Mouse (Mus musculus) adrenal gland, adult 2 months (tissue): ENCODE measurements around the gene Gm6176. TPM values are rescaled to one million over a fixed set of nuclear protein-coding genes. Genes with fewer than 3 reads are reported as not detected.
"Not testable (repeated sequence)": the region's sequence is repeated elsewhere in the genome, so short reads cannot be mapped to it uniquely, and the experiment has no call there.

Experiments
- DNase-seq: peaks from one replicate; pipeline ENCODE4 v3.0.0; 2021
- long read RNA-seq: library from polyadenylated mRNA; stranded (forward); transcript quantifications from one replicate; pipeline ENCODE4 v2.0.0, GENCODE M21; 2021
- polyA plus RNA-seq: library from polyadenylated mRNA; depleted of rRNA; stranded (reverse); fragments of >200 nt; gene quantifications from 2 replicates; pipeline ENCODE4 v1.2.3, GENCODE M21; 2012; rRNA removed
- total RNA-seq, 2 experiments: library from RNA; stranded (reverse); gene quantifications; 2 replicates each; pipeline ENCODE4 v1.2.3; 2021

Gm6176 gene
- total RNA-seq (not detected), polyA plus RNA-seq (not detected in 2 replicates)
- long read RNA-seq, result 0 reads

- DNase-seq, result not testable (repeated sequence)
Measured at GRCm38 (mm10) chr7:22056205-22056604, at the start of gene Gm6176. TSS of gene Gm6176 (minus strand) at chr7:22056305.

- DNase-seq, result not testable (repeated sequence)
Measured at GRCm38 (mm10) chr7:22068757-22069156, 12.7 kb upstream of the Gm6176 start, which contains the start of gene Vmn1r139. TSS of gene Vmn1r139 (plus strand) at chr7:22069057.

- DNase-seq, result not testable (repeated sequence)
Measured at GRCm38 (mm10) chr7:22028797-22029196, 27.3 kb downstream of the Gm6176 start, which contains the start of gene Vmn1r138. TSS of gene Vmn1r138 (minus strand) at chr7:22028897.

Other genes with a start within 250 kb of the Gm6176 start
- not detected for gene Vmn1r135, start 224.0 kb downstream of the Gm6176 start, total RNA-seq
- gene Vmn1r135, start 224.0 kb downstream of the Gm6176 start, polyA plus RNA-seq, result not detected in 2 replicates
- gene Gm5725, start 212.0 kb downstream of the Gm6176 start, total RNA-seq, result not detected
- gene Gm5725, start 212.0 kb downstream of the Gm6176 start, polyA plus RNA-seq, result not detected in 2 replicates
- gene Gm5891, start 135.0 kb downstream of the Gm6176 start, total RNA-seq, result not detected
- not detected in 2 replicates for gene Gm5891, start 135.0 kb downstream of the Gm6176 start, polyA plus RNA-seq
- not detected for gene Vmn1r137, start 61.7 kb downstream of the Gm6176 start, total RNA-seq
- not detected in 2 replicates for gene Vmn1r137, start 61.7 kb downstream of the Gm6176 start, polyA plus RNA-seq
- gene Vmn1r138, start 27.4 kb downstream of the Gm6176 start, total RNA-seq, result not detected
- not detected in 2 replicates for gene Vmn1r138, start 27.4 kb downstream of the Gm6176 start, polyA plus RNA-seq
- gene Vmn1r139, start 12.8 kb upstream of the Gm6176 start, total RNA-seq, result not detected
- gene Vmn1r139, start 12.8 kb upstream of the Gm6176 start, polyA plus RNA-seq, result not detected in 2 replicates
- not detected for gene Gm16451, start 61.9 kb upstream of the Gm6176 start, total RNA-seq
- gene Gm16451, start 61.9 kb upstream of the Gm6176 start, polyA plus RNA-seq, result not detected in 2 replicates
- not detected for gene Gm10666, start 78.4 kb upstream of the Gm6176 start, total RNA-seq
- not detected in 2 replicates for gene Gm10666, start 78.4 kb upstream of the Gm6176 start, polyA plus RNA-seq
- not detected for gene Vmn1r142, start 107.7 kb upstream of the Gm6176 start, total RNA-seq
- gene Vmn1r142, start 107.7 kb upstream of the Gm6176 start, polyA plus RNA-seq, result not detected in 2 replicates
- gene Vmn1r143, start 133.1 kb upstream of the Gm6176 start, total RNA-seq, result not detected
- gene Vmn1r143, start 133.1 kb upstream of the Gm6176 start, polyA plus RNA-seq, result not detected in 2 replicates
- gene Gm8653, start 145.0 kb upstream of the Gm6176 start, total RNA-seq, result not detected
- not detected in 2 replicates for gene Gm8653, start 145.0 kb upstream of the Gm6176 start, polyA plus RNA-seq
- not detected for gene Gm8453, start 173.2 kb upstream of the Gm6176 start, total RNA-seq
- not detected in 2 replicates for gene Gm8453, start 173.2 kb upstream of the Gm6176 start, polyA plus RNA-seq